Mouse (Mus musculus): ENCODE data around the gene Ppp1r14a. TPM values are rescaled to one million over a fixed set of nuclear protein-coding genes. Genes with fewer than 3 reads are reported as not detected.

Ppp1r14a gene
- polyA plus RNA-seq (2012; ENCODE audit: low replicate concordance): 11.8 and 41.5 TPM in 2 replicates

DNA sequence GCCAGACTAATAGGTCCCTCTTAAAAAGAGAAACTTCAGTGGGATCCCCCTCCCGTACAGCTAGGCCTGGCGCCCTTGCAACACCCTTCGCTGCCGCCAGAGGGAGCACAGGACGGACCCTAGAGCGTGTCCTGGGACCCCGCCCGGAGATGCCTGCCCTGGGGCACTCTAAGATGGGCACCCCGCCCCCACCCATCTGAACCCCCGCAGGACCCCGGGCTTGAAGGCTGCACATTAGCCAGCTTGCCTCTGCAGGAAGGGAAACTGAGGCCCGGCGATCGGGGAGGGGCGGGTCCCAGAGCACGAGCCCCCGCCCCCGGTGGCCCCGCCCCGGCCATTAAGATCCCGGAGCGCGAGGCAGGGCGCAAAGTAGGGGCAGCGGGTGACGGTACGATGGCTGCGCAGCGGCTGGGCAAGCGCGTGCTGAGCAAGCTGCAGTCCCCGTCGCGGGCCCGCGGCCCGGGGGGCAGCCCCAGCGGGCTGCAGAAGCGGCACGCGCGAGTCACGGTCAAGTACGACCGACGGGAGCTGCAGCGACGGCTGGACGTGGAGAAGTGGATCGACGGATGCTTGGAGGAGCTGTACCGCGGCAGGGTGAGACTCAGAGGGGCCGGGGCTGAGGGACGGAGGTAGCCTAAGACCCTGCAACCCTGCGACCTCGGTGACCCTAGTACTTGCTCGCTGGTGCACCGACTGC, at the start of gene Ppp1r14a:
Gene Ppp1r14a (plus strand): TSS at position 367 of the 697 bp plus-strand sequence.

DNA sequence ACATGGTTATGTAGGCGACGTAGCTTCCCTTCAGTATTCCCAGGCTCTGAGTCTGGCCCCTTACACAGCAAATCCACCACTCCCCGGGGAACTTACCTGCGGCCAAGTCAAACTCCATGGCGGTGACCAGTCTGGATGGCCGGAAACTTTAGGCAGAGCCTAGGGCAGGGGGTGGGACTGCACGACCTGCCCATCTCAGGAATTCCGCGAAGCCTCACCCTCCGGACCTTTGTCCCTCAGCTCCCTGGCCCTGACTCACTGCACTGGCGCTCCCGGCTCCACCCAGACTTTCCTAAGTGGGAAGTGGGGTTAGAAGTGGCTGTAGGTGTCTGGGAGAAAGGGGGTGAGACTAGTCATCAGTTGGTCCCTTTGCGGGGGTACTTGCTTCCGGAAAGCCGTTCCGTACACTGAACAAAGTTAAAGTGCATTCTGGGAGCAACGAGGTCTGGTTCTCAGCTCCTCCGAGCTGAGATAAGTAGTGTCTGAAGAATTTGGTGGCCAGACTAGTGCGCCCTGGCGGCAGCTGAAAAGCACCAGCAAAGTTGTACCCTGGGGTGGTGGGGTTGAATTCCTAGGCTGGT, 40.8 kb upstream of the Ppp1r14a start, which contains the start of gene 2200002D01Rik:
Gene 2200002D01Rik (minus strand): TSS at position 206 of the 581 bp plus-strand sequence.

DNA sequence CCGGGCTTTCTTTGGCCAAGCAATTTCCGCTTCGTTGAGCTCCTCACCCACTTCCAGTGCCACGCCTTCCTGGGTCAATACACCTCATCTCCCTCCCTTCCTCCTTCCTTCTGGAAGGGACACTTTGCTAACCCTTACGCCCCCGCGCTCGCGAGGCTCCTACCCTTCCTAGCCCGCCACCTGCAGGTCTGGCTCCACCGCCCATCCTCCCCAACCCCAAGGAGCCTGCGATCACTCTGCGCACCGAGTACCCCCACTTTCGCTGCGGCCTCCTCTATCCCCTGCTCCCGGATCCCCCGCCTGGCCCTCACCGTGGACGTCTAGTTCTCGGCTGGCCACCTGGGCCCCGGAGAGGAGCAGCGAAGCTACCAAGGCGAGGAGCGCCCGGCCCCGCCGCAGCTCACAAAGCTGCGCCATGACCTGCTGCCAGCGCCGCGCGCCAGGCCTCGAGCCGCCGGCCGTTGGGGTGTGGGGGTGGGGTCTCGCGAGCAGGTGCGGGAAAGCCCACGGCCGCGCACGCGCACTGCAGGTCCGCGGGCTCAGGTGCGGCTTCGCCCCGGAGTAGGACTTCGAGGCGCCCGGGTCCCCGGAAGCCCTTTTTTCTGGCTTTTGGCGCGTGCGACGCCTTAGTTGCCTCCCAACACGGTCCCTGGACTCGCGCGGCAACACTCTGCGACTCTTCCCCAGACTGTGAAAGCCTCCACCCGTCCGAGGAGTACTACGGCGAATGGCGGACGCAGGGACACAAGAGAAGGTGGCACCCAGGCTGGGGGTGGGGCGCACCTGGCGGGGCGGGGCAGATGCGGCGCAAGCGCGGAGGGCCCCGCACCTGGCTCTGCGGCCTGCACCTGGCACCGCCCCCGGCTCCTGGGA, 7.7 kb upstream of the Ppp1r14a start, which contains the start of gene Spint2:
Gene Spint2 (minus strand): TSS at position 712 of the 873 bp plus-strand sequence.

DNA sequence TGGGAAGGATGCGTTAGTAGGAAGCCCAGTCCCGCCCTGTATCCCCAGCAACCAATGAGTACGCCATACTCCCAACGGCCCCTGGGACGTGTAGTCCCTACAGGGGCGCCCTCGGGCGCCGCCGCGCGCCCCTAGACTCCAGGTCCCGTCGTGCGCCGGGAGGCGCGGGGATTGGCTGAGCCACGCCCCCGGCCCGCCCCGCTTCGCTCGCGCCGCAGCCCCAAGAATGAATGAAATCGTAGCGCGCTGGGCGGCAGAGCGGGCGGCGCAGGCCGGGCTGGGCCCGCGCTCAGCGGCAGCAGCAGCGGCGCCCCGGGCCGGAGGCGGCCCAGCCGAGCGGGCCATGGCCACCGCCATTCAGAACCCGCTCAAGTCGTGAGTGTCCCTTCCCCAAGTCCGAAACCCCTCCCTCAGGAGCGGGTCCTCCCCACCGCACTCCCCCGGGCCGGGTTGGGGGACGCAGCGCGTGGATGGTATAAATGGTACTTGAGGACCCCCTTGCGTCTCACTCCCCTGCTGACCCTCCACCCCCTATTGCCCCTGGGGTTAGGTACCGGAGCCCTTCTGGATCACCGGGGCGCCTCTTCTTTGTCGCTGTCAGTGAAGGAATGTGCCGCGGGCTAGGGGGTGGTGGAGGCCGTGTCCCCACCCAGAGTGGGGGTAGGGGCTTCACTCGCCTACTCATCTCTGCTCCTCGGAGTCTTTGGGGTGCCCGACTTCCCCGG, 14.8 kb downstream of the Ppp1r14a start, which contains the start of gene Dpf1:
Gene Dpf1 (plus strand): TSS at position 214 of the 725 bp plus-strand sequence.

Other genes starting within 250 kb of the Ppp1r14a start
- gene Ryr1, start 164.1 kb upstream of the Ppp1r14a start, polyA plus RNA-seq (2012; ENCODE audit: low replicate concordance): 0.59 and 0.78 TPM in 2 replicates
- gene Rasgrp4, start 154.5 kb upstream of the Ppp1r14a start, polyA plus RNA-seq (2012; ENCODE audit: low replicate concordance): 23.8 and 55.8 TPM in 2 replicates
- 42.3 and 45.1 TPM in 2 replicates for gene Fam98c, start 133.1 kb upstream of the Ppp1r14a start, polyA plus RNA-seq (2012; ENCODE audit: low replicate concordance)
- gene Ggn, start 119.1 kb upstream of the Ppp1r14a start, polyA plus RNA-seq (2012; ENCODE audit: low replicate concordance): 0.52 and 1.4 TPM in 2 replicates
- gene Spred3, start 118.9 kb upstream of the Ppp1r14a start, polyA plus RNA-seq (2012; ENCODE audit: low replicate concordance): 0.24 and 0.53 TPM in 2 replicates
- 70.1 and 94.2 TPM in 2 replicates for gene Psmd8, start 108.6 kb upstream of the Ppp1r14a start, polyA plus RNA-seq (2012; ENCODE audit: low replicate concordance)
- 0.35 and 0.64 TPM in 2 replicates for gene Catsperg1, start 75.3 kb upstream of the Ppp1r14a start, polyA plus RNA-seq (2012; ENCODE audit: low replicate concordance)
- gene Kcnk6, start 56.8 kb upstream of the Ppp1r14a start, polyA plus RNA-seq (2012; ENCODE audit: low replicate concordance): 11.8 and 18.6 TPM in 2 replicates
- 80.7 and 105 TPM in 2 replicates for gene Yif1b, start 51.0 kb upstream of the Ppp1r14a start, polyA plus RNA-seq (2012; ENCODE audit: low replicate concordance)
- gene 2200002D01Rik, start 40.8 kb upstream of the Ppp1r14a start, polyA plus RNA-seq (2012; ENCODE audit: low replicate concordance): 2.3 and 6.8 TPM in 2 replicates
- gene Spint2, start 7.4 kb upstream of the Ppp1r14a start, polyA plus RNA-seq (2012; ENCODE audit: low replicate concordance): 79.8 and 260 TPM in 2 replicates
- gene Dpf1, start 14.6 kb downstream of the Ppp1r14a start, polyA plus RNA-seq (2012; ENCODE audit: low replicate concordance): 0.45 and 0.54 TPM in 2 replicates
- 81.7 and 208 TPM in 2 replicates for gene Sipa1l3, start 229.3 kb downstream of the Ppp1r14a start, polyA plus RNA-seq (2012; ENCODE audit: low replicate concordance)

Data from hematopoietic multipotent progenitor cell, adult 10-12 weeks (in vitro differentiated cells).